Mouse (Mus musculus) bone marrow macrophage, adult 2 months (primary cell): ENCODE measurements around the gene Lcn8.

Experiments used
- CTCF ChIP-seq: IDR thresholded peaks from 2 replicates; pipeline ENCODE4 v1.5.1; 2012; ENCODE audit warnings: low read depth, mild to moderate bottlenecking, low read length, moderate library complexity
- POLR2A ChIP-seq: IDR thresholded peaks from 2 replicates; pipeline ENCODE4 v1.6.1; 2012; ENCODE audit warnings: mild to moderate bottlenecking, low read depth, low read length, borderline replicate concordance

- TF ChIP-seq POLR2A: no peak
- no peak for TF ChIP-seq CTCF
Observed at GRCm38 (mm10) chr2:25698696-25699095, 45.8 kb downstream of the Lcn8 start.
